Mouse (Mus musculus) olfactory bulb, adult 2 months (tissue): ENCODE data around the gene Aif1. TPM values are rescaled to one million over a fixed set of nuclear protein-coding genes. Genes with fewer than 3 reads are reported as not detected.

Source experiments
- H3K27ac ChIP-seq: fragments of 200-500 bp; 2 replicates; pipeline ENCODE4 v1.5.1; 2012; ENCODE audit warnings: low read depth, low read length; ENCODE audit not compliant: insufficient read depth
- H3K4me1 ChIP-seq: fragments of 200-500 bp; 2 replicates; pipeline ENCODE4 v1.6.1; 2012; ENCODE audit warnings: low read length; ENCODE audit not compliant: control insufficient read depth, insufficient read depth
- H3K4me3 ChIP-seq: fragments of 200-500 bp; 2 replicates; pipeline ENCODE4 v1.5.1; 2012; ENCODE audit warnings: mild to moderate bottlenecking, low read depth, low read length, moderate library complexity; ENCODE audit not compliant: insufficient read depth
- CTCF ChIP-seq: fragments of 200-500 bp; IDR thresholded peaks from 2 replicates; pipeline ENCODE4 v1.5.1; 2012; ENCODE audit warnings: low read depth, mild to moderate bottlenecking, low read length, moderate library complexity; ENCODE audit not compliant: insufficient read depth
- POLR2A ChIP-seq: fragments of 200-500 bp; IDR thresholded peaks from 2 replicates; pipeline ENCODE4 v1.6.1; 2012; ENCODE audit warnings: mild to moderate bottlenecking, low read depth, low read length, moderate library complexity; ENCODE audit not compliant: insufficient read depth
- WGBS: fragments of 180-500 bp; shearing (Covaris S2); methylation state at CpG from one replicate; pipeline ENCODE4 v1.1.7; 2018; 5-methylcytosine and 5-hydroxymethylcytosine counted together
- polyA plus RNA-seq: library from polyadenylated mRNA; stranded (reverse); fragments of >200 nt; gene quantifications from 2 replicates; pipeline ENCODE4 v1.2.4, GENCODE M21; 2012; ENCODE audit warnings: low replicate concordance; ENCODE audit not compliant: missing spikeins, insufficient read depth, insufficient read length

Aif1 gene
- polyA plus RNA-seq, 1 experiment: not detected

- TF ChIP-seq POLR2A: no peak
- TF ChIP-seq CTCF: no peak
- H3K27ac ChIP-seq: no peak overlapping the region
- no peaks in the 10 kb centered on the region for H3K4me1 ChIP-seq
- no peak overlapping the region for H3K4me3 ChIP-seq
- WGBS: 69% methylated on average over 12 of the region's 12 CpGs
Observed at GRCm38 (mm10) chr17:35209785-35210535, 34.1 kb upstream of the Aif1 start.

GRCm38 (mm10) chr17:35205380-35205769 is 29.5 kb upstream of the Aif1 start:
- WGBS: 78% methylated on average over 10 of the region's 10 CpGs
- Histone ChIP-seq H3K4me3 (no peak overlapping the region), H3K4me1 (0 out of 2 replicates have a peak, but pooled peaks cover 7% of the 10 kb centered on the region), H3K27ac (no peak overlapping the region)
- TF ChIP-seq CTCF: no peak
- TF ChIP-seq POLR2A: no peak

- no peak within 1 kb of the TSS for H3K4me3 ChIP-seq
- 52% methylated on average over 20 of the region's 20 CpGs for WGBS
- H3K4me1 ChIP-seq: 0 out of 2 replicates have a peak, but pooled peaks cover 7% of the 10 kb centered on the region
- H3K27ac ChIP-seq: no peak within 1 kb of the TSS
- TF ChIP-seq CTCF: no peak
- TF ChIP-seq POLR2A: no peak
Observed at GRCm38 (mm10) chr17:35204494-35205379, 28.9 kb upstream of the Aif1 start, which contains the start of gene Lta. Gene Lta, minus strand, starts transcription at chr17:35205351.

DNA sequence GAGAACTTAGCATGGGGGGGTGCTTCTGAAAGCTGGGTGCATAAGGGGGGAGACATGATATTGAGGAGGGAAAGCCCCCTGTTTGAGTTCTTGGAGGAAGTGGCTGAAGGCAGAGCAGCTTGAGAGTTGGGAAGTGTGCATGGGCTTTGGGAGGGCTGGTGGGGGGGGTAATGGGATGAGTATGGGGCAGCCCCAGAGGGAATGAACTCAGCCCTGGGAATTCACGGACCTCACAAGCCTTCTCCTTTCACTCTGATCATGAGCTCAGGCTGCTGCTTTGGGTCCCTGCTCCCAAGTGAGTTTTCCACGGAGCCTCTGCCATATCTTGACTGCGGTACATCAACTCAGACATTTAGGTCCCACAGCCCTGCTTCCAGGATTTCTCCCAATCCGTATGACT is 26.6 kb upstream of the Aif1 start:
- TF ChIP-seq CTCF: no peak
- TF ChIP-seq POLR2A: no peak
- WGBS: 72% methylated on average over 4 of the region's 4 CpGs
- H3K4me1 ChIP-seq: 0 out of 2 replicates have a peak, but pooled peaks cover 7% of the 10 kb centered on the region

DNA sequence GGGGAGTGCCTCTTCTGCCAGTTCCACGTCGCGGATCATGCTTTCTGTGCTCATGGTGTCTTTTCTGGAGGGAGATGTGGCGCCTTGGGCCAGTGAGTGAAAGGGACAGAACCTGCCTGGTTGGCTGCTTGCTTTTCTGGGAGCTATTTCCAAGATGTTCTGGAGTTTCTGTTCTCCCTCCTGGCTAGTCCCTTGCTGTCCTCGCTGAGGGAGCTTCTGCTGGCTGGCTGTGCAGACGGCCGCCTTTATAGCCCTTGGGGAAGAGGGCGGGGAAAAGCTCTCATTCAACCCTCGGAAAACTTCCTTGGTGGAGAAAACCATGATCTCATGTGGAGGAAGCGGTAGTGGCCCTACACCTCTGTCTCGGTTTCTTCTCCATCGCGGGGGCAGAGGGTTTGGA is 25.9 kb upstream of the Aif1 start, which contains the start of gene Tnf:
Tnf (minus strand) TSS at position 221 of the 400 bp plus-strand sequence.
- 40% methylated on average over 13 of the region's 13 CpGs for WGBS
- Histone ChIP-seq H3K4me1 (0 out of 2 replicates have a peak, but pooled peaks cover 7% of the 10 kb centered on the region), H3K4me3 (no peak within 1 kb of the TSS), H3K27ac (no peak within 1 kb of the TSS)
- no peak for TF ChIP-seq POLR2A
- no peak for TF ChIP-seq CTCF

More for the DNA sequence above, 26.6 kb upstream of the Aif1 start:
- H3K27ac ChIP-seq: no peak overlapping the region
- no peak overlapping the region for H3K4me3 ChIP-seq

DNA sequence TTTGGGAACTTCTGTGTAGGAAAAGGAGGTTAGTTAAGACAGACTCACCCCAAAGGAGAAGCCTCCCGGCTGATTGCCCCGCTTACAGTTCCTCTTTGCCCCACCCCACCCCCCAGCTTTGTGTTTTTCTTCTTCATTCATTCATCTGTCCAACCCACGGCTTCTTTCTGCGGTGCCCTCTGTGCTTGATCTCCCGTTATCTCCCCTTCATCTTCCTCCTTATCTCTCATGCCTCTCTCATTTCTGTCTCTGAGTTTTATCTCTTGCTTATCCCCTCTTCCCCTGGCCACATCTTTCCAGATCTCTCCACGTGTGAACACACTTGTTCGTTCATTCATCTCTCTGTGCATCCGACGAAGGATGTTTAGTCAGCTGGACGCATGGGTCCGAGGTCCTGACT is 25.3 kb upstream of the Aif1 start:
- 81% methylated on average over 11 of the region's 11 CpGs for WGBS
- H3K4me1 ChIP-seq: peaks cover 9% of the 10 kb centered on the region; the same call in 1 of the 2 replicates
- TF ChIP-seq POLR2A (no peak), CTCF (no peak)
- H3K4me3 ChIP-seq: no peak overlapping the region
- H3K27ac ChIP-seq: no peak overlapping the region

- no peak for TF ChIP-seq CTCF
- no peak for TF ChIP-seq POLR2A
- H3K4me3 ChIP-seq: no peak overlapping the region
- no peak overlapping the region for H3K27ac ChIP-seq
- 86% methylated on average over 11 of the region's 11 CpGs for WGBS
- peaks cover 16% of the 10 kb centered on the region for H3K4me1 ChIP-seq
Observed at GRCm38 (mm10) chr17:35200398-35200797, 24.5 kb upstream of the Aif1 start.

- H3K4me1 ChIP-seq: peaks cover 16% of the 10 kb centered on the region
- H3K27ac ChIP-seq: no peak overlapping the region
- 46% methylated on average over 8 of the region's 8 CpGs for WGBS
- no peak overlapping the region for H3K4me3 ChIP-seq
- TF ChIP-seq POLR2A (no peak), CTCF (no peak)
Observed at GRCm38 (mm10) chr17:35198946-35199345, 23.1 kb upstream of the Aif1 start.
